Mouse (Mus musculus): ENCODE measurements around the gene Cd70. TPM values are rescaled to one million over a fixed set of nuclear protein-coding genes. Genes with fewer than 3 reads are reported as not detected.

Cd70 gene
- polyA plus RNA-seq, 1 experiment = not detected

GRCm38 (mm10) chr17:57121856-57122255, 27.7 kb downstream of the Cd70 start:
- no peak for DNase-seq
- no peaks in the 10 kb centered on the region for H3K4me1 ChIP-seq (ENCODE audit: control insufficient read depth, insufficient read depth, low read length)
- H3K4me3 ChIP-seq (replicated peaks; ENCODE audit: extremely low read depth, low read depth, low read length) = no peak overlapping the region
- WGBS = 73% methylated on average over 2 of the region's 2 CpGs
- TF ChIP-seq POLR2A (IDR thresholded peaks at IDR 0.05; ENCODE audit: borderline replicate concordance, extremely low read depth, low read depth, low read length) (no peak), CTCF (IDR thresholded peaks at IDR 0.05; ENCODE audit: insufficient read depth, low read length) (no peak)

DNA sequence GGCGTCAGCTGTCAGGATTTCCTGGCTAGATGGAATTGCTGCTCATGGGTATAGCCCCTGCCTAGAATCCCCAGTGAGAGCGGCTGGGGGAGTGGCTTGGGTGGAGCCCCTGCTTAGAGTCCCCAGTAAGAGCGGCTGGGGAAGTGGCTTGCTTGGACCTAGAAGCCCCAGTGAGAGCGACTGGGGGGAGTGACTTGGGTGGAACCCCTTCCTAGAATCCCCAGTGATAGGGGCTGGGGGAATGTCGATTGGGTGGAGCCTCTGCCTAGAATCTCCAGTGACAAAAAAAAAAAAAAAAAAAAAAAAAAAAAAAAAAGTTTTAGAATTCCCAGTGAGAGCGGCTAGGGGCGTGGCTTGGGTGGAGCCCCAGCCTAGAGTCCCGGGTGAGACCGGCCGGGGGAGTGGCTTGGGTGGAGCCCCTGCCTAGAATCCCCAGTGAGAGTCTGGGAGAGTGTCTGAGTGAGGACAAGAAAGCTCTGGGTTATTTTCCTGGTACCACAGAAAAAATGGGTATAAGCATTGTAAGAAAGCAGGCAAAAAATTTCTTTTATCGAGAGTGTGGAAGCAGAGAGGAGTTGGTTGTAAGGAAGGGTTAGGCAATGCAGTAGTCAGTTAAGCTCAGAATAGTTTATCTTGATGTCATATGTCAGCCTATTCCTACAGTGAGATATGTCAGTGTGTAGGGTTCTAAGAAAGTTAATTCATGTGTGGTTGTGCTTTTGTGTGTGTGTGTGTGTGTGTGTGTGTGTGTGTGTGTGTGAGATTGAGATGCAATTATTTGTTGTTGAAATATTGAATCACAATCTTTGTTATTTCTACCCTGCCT, 30.8 kb downstream of the Cd70 start:
- Histone ChIP-seq H3K4me3 (replicated peaks; ENCODE audit: extremely low read depth, low read depth, low read length) (no peak overlapping the region), H3K4me1 (ENCODE audit: control insufficient read depth, insufficient read depth, low read length) (no peaks in the 10 kb centered on the region)
- TF ChIP-seq CTCF (IDR thresholded peaks at IDR 0.05; ENCODE audit: insufficient read depth, low read length) (no peak), POLR2A (IDR thresholded peaks at IDR 0.05; ENCODE audit: borderline replicate concordance, extremely low read depth, low read depth, low read length) (no peak)
- no peak for DNase-seq
- 5% methylated on average over 11 of the region's 11 CpGs for WGBS

DNA sequence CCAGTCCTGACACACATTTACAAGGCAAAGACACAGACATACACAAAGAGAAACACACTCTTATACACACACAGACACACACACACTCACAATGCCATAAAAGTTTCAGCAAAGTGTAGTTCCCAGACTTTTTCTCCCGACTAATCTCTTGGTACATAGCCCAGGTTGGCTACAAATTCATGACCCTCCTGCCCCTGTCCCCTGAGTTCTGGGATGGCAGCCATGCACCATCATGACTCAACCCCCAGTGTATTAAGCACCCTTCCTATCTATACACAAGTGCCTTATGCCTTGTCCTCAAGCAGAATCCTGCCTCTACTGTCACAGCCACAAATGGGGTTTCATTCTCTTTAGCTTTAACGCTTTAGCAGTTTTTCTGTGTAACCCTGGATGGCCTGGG, 32.8 kb downstream of the Cd70 start:
- 69% methylated on average over 2 of the region's 2 CpGs for WGBS
- Histone ChIP-seq H3K4me1 (ENCODE audit: control insufficient read depth, insufficient read depth, low read length) (no peaks in the 10 kb centered on the region), H3K4me3 (replicated peaks; ENCODE audit: extremely low read depth, low read depth, low read length) (no peak overlapping the region)
- no peak for TF ChIP-seq POLR2A (IDR thresholded peaks at IDR 0.05; ENCODE audit: borderline replicate concordance, extremely low read depth, low read depth, low read length)
- no peak for TF ChIP-seq CTCF (IDR thresholded peaks at IDR 0.05; ENCODE audit: insufficient read depth, low read length)
- DNase-seq = no peak

DNA sequence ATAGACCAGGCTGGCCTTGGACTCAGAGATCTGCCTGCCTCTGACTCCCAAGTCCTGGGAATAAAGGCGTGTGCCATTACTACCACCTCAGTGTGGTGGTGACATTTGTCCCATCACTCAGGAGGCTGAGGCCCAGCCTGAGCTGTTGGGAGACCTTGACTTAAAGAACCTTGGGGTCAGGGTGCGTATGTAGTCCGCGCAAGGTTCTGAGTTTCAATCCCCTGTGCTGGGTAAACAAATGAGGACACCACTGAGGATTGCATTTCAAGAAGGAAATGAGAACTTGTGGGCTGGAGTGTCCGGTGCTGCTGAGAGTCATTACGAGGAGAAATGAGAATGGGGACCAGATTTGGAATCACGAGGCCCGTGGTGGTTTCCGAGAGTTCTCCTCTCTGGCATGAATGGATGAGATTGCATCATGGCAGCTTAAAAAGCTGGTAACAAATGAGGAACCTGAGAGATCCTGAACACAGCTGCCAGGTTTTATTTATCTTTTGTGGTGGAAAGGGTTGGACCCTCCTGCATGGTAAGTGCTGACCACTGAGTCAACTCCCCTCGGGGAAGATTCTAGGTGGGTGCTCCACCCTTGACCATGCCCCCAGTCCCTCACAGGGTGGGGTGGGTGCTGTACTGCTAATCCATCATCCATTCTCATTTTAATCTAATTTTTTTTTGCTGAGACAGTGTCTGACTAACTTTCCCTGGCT, 36.7 kb downstream of the Cd70 start:
- Histone ChIP-seq H3K4me3 (replicated peaks; ENCODE audit: extremely low read depth, low read depth, low read length) (no peak overlapping the region), H3K4me1 (ENCODE audit: control insufficient read depth, insufficient read depth, low read length) (no peaks in the 10 kb centered on the region; the same call in 1 of the 2 replicates)
- DNase-seq = no peak
- no peak for TF ChIP-seq POLR2A (IDR thresholded peaks at IDR 0.05; ENCODE audit: borderline replicate concordance, extremely low read depth, low read depth, low read length)
- TF ChIP-seq CTCF (IDR thresholded peaks at IDR 0.05; ENCODE audit: insufficient read depth, low read length) = no peak
- 62% methylated on average over 10 of the region's 10 CpGs for WGBS

DNA sequence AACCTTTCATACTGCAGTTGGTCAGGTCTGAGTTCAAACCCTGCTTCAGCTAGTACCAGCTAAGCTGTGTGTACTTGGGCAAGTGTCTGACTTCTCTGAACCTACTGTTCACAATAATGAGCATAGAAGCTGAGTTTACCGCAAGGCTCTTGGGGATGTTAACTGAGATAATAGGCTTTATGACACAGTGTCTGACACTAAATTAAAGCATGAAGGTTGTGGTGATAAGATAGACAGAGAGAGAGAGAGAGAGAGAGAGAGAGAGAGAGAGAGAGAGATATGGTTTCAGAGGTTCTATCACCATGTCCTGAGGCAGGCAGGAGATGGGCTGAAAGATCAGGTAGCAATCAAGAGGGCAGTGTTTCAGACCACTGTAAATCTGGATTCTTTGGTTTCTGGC, 39.6 kb downstream of the Cd70 start:
- 77% methylated on average over 1 of the region's 1 CpGs for WGBS
- H3K4me1 ChIP-seq (ENCODE audit: control insufficient read depth, insufficient read depth, low read length) = no peaks in the 10 kb centered on the region; the same call in none of the 2 replicates
- TF ChIP-seq POLR2A (IDR thresholded peaks at IDR 0.05; ENCODE audit: borderline replicate concordance, extremely low read depth, low read depth, low read length) = no peak
- no peak for TF ChIP-seq CTCF (IDR thresholded peaks at IDR 0.05; ENCODE audit: insufficient read depth, low read length)

DNA sequence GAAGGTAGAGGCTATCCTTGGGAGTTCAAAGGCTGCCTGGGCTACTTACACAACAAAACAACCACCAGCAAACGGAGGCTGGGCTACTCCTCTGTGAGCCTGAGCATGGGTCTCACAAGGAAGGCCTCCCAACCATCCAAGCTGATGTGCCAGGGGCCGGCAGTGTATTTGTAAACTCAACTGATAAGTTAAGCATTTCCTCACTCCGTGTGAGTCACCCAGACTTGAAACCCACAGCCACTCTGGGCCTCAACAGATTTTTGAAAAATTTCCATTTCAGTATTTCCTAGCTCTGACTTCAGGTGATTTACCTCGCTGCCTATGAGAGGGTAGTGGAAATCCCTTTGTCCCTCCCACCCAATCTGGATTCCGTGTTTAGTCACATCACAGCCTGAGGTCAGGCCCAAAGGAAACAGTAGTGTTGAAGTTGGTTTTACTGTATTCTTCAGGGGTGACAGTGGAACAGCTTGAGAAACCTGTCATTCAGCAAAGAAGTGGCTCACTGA, 40.9 kb downstream of the Cd70 start:
- TF ChIP-seq POLR2A (IDR thresholded peaks at IDR 0.05; ENCODE audit: borderline replicate concordance, extremely low read depth, low read depth, low read length) (no peak), CTCF (IDR thresholded peaks at IDR 0.05; ENCODE audit: insufficient read depth, low read length) (no peak)
- no peaks in the 10 kb centered on the region; the same call in none of the 2 replicates for H3K4me1 ChIP-seq (ENCODE audit: control insufficient read depth, insufficient read depth, low read length)
- WGBS = 36% methylated on average over 5 of the region's 5 CpGs
- DNase-seq = no peak
- no peak overlapping the region for H3K4me3 ChIP-seq (replicated peaks; ENCODE audit: extremely low read depth, low read depth, low read length)

More for the DNA sequence above, 39.6 kb downstream of the Cd70 start:
- DNase-seq = no peak
- H3K4me3 ChIP-seq (replicated peaks; ENCODE audit: extremely low read depth, low read depth, low read length) = no peak overlapping the region

DNA sequence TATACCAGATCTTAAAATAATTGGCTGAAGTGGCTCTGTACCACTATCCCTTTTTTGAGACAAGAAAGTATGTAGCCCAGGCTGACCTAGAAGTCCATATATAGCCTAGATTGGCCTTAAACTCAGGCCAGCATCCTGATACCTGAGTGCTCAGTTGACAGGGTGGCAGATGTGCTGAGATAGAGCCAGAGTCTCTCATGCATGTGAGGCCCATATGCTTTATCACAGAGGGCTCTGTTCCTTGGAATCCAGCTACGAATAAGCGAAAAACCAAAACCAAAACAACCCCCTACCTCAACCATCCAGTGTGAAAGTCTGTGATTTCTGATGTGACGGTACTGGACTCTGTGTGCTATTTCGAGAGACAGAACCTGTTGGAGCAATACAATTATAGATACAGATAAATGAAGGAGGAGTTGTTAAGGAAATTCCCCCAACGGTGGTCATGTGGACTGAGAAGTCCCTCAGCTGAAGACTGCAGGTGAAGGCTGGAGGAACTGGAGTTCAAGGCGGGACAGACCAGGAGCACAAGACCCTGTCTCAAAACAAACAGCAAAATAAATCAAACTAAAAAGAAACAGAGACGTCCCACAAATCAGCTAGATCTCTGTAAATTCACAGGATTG, 41.4 kb downstream of the Cd70 start:
- no peak for DNase-seq
- 83% methylated on average over 7 of the region's 7 CpGs for WGBS
- Histone ChIP-seq H3K4me3 (replicated peaks; ENCODE audit: extremely low read depth, low read depth, low read length) (no peak overlapping the region), H3K4me1 (ENCODE audit: control insufficient read depth, insufficient read depth, low read length) (no peaks in the 10 kb centered on the region; the same call in none of the 2 replicates)
- no peak for TF ChIP-seq POLR2A (IDR thresholded peaks at IDR 0.05; ENCODE audit: borderline replicate concordance, extremely low read depth, low read depth, low read length)
- no peak for TF ChIP-seq CTCF (IDR thresholded peaks at IDR 0.05; ENCODE audit: insufficient read depth, low read length)

GRCm38 (mm10) chr17:57107064-57107463, 42.5 kb downstream of the Cd70 start:
- no peak for DNase-seq
- WGBS = 88% methylated on average over 5 of the region's 5 CpGs
- TF ChIP-seq POLR2A (IDR thresholded peaks at IDR 0.05; ENCODE audit: borderline replicate concordance, extremely low read depth, low read depth, low read length) = no peak
- TF ChIP-seq CTCF (IDR thresholded peaks at IDR 0.05; ENCODE audit: insufficient read depth, low read length) = no peak
- no peak overlapping the region for H3K4me3 ChIP-seq (replicated peaks; ENCODE audit: extremely low read depth, low read depth, low read length)
- H3K4me1 ChIP-seq (ENCODE audit: control insufficient read depth, insufficient read depth, low read length) = no peaks in the 10 kb centered on the region; the same call in none of the 2 replicates

DNA sequence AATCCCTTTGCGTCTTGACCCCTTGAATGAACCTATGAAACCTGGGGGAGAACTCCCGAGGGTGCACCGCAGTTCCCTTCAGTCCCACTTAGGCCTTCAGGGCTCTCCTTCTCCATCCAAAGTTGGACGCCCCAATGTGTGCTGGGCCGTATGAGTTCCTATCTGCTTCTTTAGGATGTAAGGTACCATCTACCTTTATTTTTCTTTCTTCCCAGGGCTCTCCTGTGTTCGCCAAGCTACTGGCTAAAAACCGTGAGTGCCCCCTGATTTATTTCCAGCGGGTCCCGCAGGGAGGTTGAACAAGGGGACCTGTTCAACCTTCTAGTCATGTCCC, 43.6 kb downstream of the Cd70 start:
- Histone ChIP-seq H3K4me1 (ENCODE audit: control insufficient read depth, insufficient read depth, low read length) (no peaks in the 10 kb centered on the region; the same call in none of the 2 replicates), H3K4me3 (replicated peaks; ENCODE audit: extremely low read depth, low read depth, low read length) (no peak overlapping the region)
- no peak for TF ChIP-seq POLR2A (IDR thresholded peaks at IDR 0.05; ENCODE audit: borderline replicate concordance, extremely low read depth, low read depth, low read length)
- no peak for TF ChIP-seq CTCF (IDR thresholded peaks at IDR 0.05; ENCODE audit: insufficient read depth, low read length)
- DNase-seq = no peak
- 24% methylated on average over 9 of the region's 9 CpGs for WGBS

All from lung, adult 2 months (tissue).